Mouse (Mus musculus): ENCODE measurements around the gene Dhx15. TPM values are rescaled to one million over a fixed set of nuclear protein-coding genes. Genes with fewer than 3 reads are reported as not detected.

The Dhx15 gene
- polyA plus RNA-seq, 1 experiment from 2014 or later: 85.1 TPM

GRCm38 (mm10) chr5:52220013-52220804 lies 29.9 kb upstream of the Dhx15 start:
- Histone ChIP-seq H3K9ac (peak overlapping the region; percentile 7; the same call in 1 of the 2 replicates), H3K4me1 (peaks cover 41% of the 10 kb centered on the region), H3K27ac (replicated peaks) (peak overlapping the region; percentile 36), H3K27me3 (replicated peaks) (no peaks in the 10 kb centered on the region), H3K4me2 (peak overlapping the region; percentile 31), H3K36me3 (no peaks in the 10 kb centered on the region), H3K4me3 (no peak overlapping the region), H3K9me3 (no peaks in the 10 kb centered on the region)
- WGBS: 47% methylated on average over 14 of the region's 14 CpGs
- ATAC-seq (ENCODE audit: extremely low read depth, insufficient number of reproducible peaks, low FRiP score, low TSS enrichment): no peak

- Histone ChIP-seq H3K27me3 (replicated peaks) (no peaks in the 10 kb centered on the region), H3K36me3 (no peaks in the 10 kb centered on the region), H3K4me3 (no peak overlapping the region), H3K9me3 (no peaks in the 10 kb centered on the region), H3K4me1 (peaks cover 52% of the 10 kb centered on the region), H3K4me2 (peak overlapping the region; percentile 51), H3K27ac (replicated peaks) (0 out of 2 replicates have a peak overlapping the region, but pooled peaks have one; percentile 44), H3K9ac (no peak overlapping the region)
- no peak for ATAC-seq (ENCODE audit: extremely low read depth, insufficient number of reproducible peaks, low FRiP score, low TSS enrichment)
- WGBS: 48% methylated on average over 6 of the region's 6 CpGs
Measured at GRCm38 (mm10) chr5:52218238-52218637, 27.9 kb upstream of the Dhx15 start.

- H3K27me3 ChIP-seq (replicated peaks): no peaks in the 10 kb centered on the region
- H3K4me1 ChIP-seq: peaks cover 35% of the 10 kb centered on the region
- no peaks in the 10 kb centered on the region for H3K36me3 ChIP-seq
- no peak overlapping the region for H3K4me3 ChIP-seq
- no peak overlapping the region for H3K9ac ChIP-seq
- 33% methylated on average over 7 of the region's 7 CpGs for WGBS
- H3K4me2 ChIP-seq: no peak overlapping the region
- no peaks in the 10 kb centered on the region for H3K9me3 ChIP-seq
- ATAC-seq (ENCODE audit: extremely low read depth, insufficient number of reproducible peaks, low FRiP score, low TSS enrichment): peak; percentile 51
- no peak overlapping the region; the same call in 1 of the 2 replicates for H3K27ac ChIP-seq (replicated peaks)
Measured at GRCm38 (mm10) chr5:52213143-52213900, 23.0 kb upstream of the Dhx15 start.

GRCm38 (mm10) chr5:52191180-52191468 lies 810 bp upstream of the Dhx15 start:
- peak overlapping the region; percentile 100 for H3K9ac ChIP-seq
- peak overlapping the region; percentile 94 for H3K27ac ChIP-seq (replicated peaks)
- H3K9me3 ChIP-seq: no peaks in the 10 kb centered on the region
- 36% methylated on average over 1 of the region's 1 CpGs for WGBS
- peaks cover 36% of the 10 kb centered on the region for H3K4me1 ChIP-seq
- no peaks in the 10 kb centered on the region for H3K27me3 ChIP-seq (replicated peaks)
- no peaks in the 10 kb centered on the region for H3K36me3 ChIP-seq
- peak overlapping the region; percentile 99 for H3K4me3 ChIP-seq
- no peak for ATAC-seq (ENCODE audit: extremely low read depth, insufficient number of reproducible peaks, low FRiP score, low TSS enrichment)
- H3K4me2 ChIP-seq: peak overlapping the region; percentile 88

- Histone ChIP-seq H3K9me3 (no peaks in the 10 kb centered on the region), H3K27ac (replicated peaks) (peak overlapping the region; percentile 94), H3K4me2 (peak overlapping the region; percentile 88), H3K36me3 (no peaks in the 10 kb centered on the region), H3K27me3 (replicated peaks) (no peaks in the 10 kb centered on the region), H3K4me3 (peak overlapping the region; percentile 99), H3K9ac (peak overlapping the region; percentile 100), H3K4me1 (peaks cover 47% of the 10 kb centered on the region)
- ATAC-seq (ENCODE audit: extremely low read depth, insufficient number of reproducible peaks, low FRiP score, low TSS enrichment): peak; percentile 61
- under 1% methylated on average over 60 of the region's 63 CpGs for WGBS
Measured at GRCm38 (mm10) chr5:52189664-52190365, 499 bp downstream of the Dhx15 start.

GRCm38 (mm10) chr5:52188206-52188605 lies 2.1 kb downstream of the Dhx15 start:
- Histone ChIP-seq H3K4me1 (peaks cover 54% of the 10 kb centered on the region), H3K9me3 (no peaks in the 10 kb centered on the region), H3K36me3 (peaks cover 14% of the 10 kb centered on the region), H3K9ac (peak overlapping the region; percentile 100), H3K27me3 (replicated peaks) (no peaks in the 10 kb centered on the region), H3K27ac (replicated peaks) (no peak overlapping the region), H3K4me2 (peak overlapping the region; percentile 88), H3K4me3 (peak overlapping the region; percentile 99)
- ATAC-seq (ENCODE audit: extremely low read depth, insufficient number of reproducible peaks, low FRiP score, low TSS enrichment): no peak
- WGBS: 18% methylated on average over 3 of the region's 3 CpGs

- Histone ChIP-seq H3K4me3 (no peak overlapping the region), H3K36me3 (peaks cover 45% of the 10 kb centered on the region), H3K9me3 (no peaks in the 10 kb centered on the region), H3K27me3 (replicated peaks) (no peaks in the 10 kb centered on the region), H3K4me1 (no peaks in the 10 kb centered on the region), H3K9ac (no peak overlapping the region), H3K4me2 (no peak overlapping the region), H3K27ac (replicated peaks) (no peak overlapping the region)
- no peak for ATAC-seq (ENCODE audit: extremely low read depth, insufficient number of reproducible peaks, low FRiP score, low TSS enrichment)
- WGBS: 86% methylated on average over 1 of the region's 1 CpGs
Measured at GRCm38 (mm10) chr5:52177326-52177725, 13.0 kb downstream of the Dhx15 start.

GRCm38 (mm10) chr5:52168468-52168867 lies 21.8 kb downstream of the Dhx15 start:
- Histone ChIP-seq H3K27me3 (replicated peaks) (no peaks in the 10 kb centered on the region), H3K9me3 (no peaks in the 10 kb centered on the region), H3K4me3 (no peak overlapping the region), H3K9ac (no peak overlapping the region), H3K36me3 (peaks cover 55% of the 10 kb centered on the region), H3K27ac (replicated peaks) (no peak overlapping the region), H3K4me1 (no peaks in the 10 kb centered on the region), H3K4me2 (no peak overlapping the region)
- 12% methylated on average over 2 of the region's 2 CpGs for WGBS
- no peak for ATAC-seq (ENCODE audit: extremely low read depth, insufficient number of reproducible peaks, low FRiP score, low TSS enrichment)

- H3K4me1 ChIP-seq: 0 out of 2 replicates have a peak, but pooled peaks cover 5% of the 10 kb centered on the region
- no peak overlapping the region for H3K4me3 ChIP-seq
- peaks cover 77% of the 10 kb centered on the region for H3K36me3 ChIP-seq
- no peak overlapping the region for H3K4me2 ChIP-seq
- H3K27me3 ChIP-seq (replicated peaks): no peaks in the 10 kb centered on the region
- ATAC-seq (ENCODE audit: extremely low read depth, insufficient number of reproducible peaks, low FRiP score, low TSS enrichment): no peak
- no peak overlapping the region for H3K27ac ChIP-seq (replicated peaks)
- 95% methylated on average over 3 of the region's 3 CpGs for WGBS
- H3K9me3 ChIP-seq: no peaks in the 10 kb centered on the region
- H3K9ac ChIP-seq: no peak overlapping the region
Measured at GRCm38 (mm10) chr5:52149138-52149537, 41.2 kb downstream of the Dhx15 start.

- Histone ChIP-seq H3K27me3 (replicated peaks) (no peaks in the 10 kb centered on the region), H3K36me3 (peaks cover 76% of the 10 kb centered on the region), H3K4me1 (0 out of 2 replicates have a peak, but pooled peaks cover 5% of the 10 kb centered on the region), H3K4me3 (no peak overlapping the region), H3K9ac (no peak overlapping the region), H3K9me3 (no peaks in the 10 kb centered on the region), H3K4me2 (no peak overlapping the region), H3K27ac (replicated peaks) (no peak overlapping the region)
- 87% methylated on average over 4 of the region's 4 CpGs for WGBS
- no peak for ATAC-seq (ENCODE audit: extremely low read depth, insufficient number of reproducible peaks, low FRiP score, low TSS enrichment)
Measured at GRCm38 (mm10) chr5:52147141-52147540, 43.2 kb downstream of the Dhx15 start.

GRCm38 (mm10) chr5:52145684-52146083 lies 44.6 kb downstream of the Dhx15 start:
- Histone ChIP-seq H3K4me3 (no peak overlapping the region), H3K4me2 (no peak overlapping the region), H3K9me3 (no peaks in the 10 kb centered on the region), H3K27me3 (replicated peaks) (no peaks in the 10 kb centered on the region), H3K9ac (no peak overlapping the region), H3K4me1 (0 out of 2 replicates have a peak, but pooled peaks cover 5% of the 10 kb centered on the region), H3K36me3 (peaks cover 74% of the 10 kb centered on the region), H3K27ac (replicated peaks) (no peak overlapping the region)
- ATAC-seq (ENCODE audit: extremely low read depth, insufficient number of reproducible peaks, low FRiP score, low TSS enrichment): no peak
- 82% methylated on average over 6 of the region's 6 CpGs for WGBS

Measured in heart, embryonic 13.5 days (tissue).